Mouse (Mus musculus): Measurements from ENCODE around the gene Notch2.

DNA sequence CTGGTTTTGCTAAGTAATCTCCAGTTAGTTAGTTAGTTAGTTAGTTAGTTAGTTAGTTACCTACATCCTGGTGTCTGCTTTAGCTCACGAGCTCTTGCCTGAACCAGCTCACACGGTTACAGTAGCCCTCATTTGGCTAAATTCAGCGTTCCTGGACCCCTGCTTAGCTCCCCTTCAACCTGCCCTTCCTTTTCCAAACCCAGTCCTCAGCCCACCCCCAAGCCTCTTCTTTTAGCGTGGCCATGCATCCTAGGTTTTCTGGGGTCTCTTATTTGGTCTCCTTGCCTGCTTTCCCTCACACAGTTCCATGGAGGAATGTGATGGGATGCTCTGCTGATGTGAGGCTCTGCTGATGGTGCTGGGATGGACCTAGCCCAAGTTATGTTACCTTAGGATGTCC is 145.3 kb downstream of the Notch2 start:
- TF ChIP-seq POLR2A (IDR thresholded peaks at IDR 0.05; ENCODE audit: borderline replicate concordance, extremely low read depth, low read depth, low read length) (no peak), CTCF (IDR thresholded peaks at IDR 0.05; ENCODE audit: insufficient read depth, low read length) (no peak)
